Mouse (Mus musculus) CH12F3 (cell line): Measurements from ENCODE around the gene Heph.
"Not testable (repeated sequence)": the region's sequence is repeated elsewhere in the genome, so short reads cannot be mapped to it uniquely, and the experiment has no call there.

ENCODE experiments used
- in situ Hi-C: fragments of 300-500 bp; cut with MboI; formaldehyde crosslinking; loops from 2 replicates; pipeline ENCODE4 v1.14.3; 2020; ENCODE audit warnings: low sequenced_read_pairs

The Heph gene

DNA sequence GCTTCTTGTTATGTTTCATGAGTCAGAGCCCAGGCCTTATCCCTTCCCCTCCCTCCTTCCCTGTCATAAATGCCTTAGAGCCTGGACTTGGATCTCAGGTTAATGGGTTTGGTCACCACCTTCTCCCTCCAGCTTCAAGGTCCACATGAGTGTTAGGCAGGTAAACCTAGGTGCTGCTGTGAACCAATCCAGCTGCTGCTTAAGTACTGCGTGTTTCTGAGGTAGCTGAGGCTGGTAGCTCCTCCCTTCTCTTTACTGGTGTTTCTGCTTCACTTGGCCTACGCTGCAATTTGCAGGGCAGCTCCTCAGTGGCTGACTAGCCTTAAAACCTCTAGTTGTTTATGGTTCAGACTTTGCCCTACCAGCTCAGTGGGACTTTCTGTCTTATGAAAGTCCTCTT lies at the start of gene Heph:
Gene Heph (plus strand): TSS at position 211 of the 400 bp plus-strand sequence.
- in situ Hi-C loops, result no loop called here

DNA sequence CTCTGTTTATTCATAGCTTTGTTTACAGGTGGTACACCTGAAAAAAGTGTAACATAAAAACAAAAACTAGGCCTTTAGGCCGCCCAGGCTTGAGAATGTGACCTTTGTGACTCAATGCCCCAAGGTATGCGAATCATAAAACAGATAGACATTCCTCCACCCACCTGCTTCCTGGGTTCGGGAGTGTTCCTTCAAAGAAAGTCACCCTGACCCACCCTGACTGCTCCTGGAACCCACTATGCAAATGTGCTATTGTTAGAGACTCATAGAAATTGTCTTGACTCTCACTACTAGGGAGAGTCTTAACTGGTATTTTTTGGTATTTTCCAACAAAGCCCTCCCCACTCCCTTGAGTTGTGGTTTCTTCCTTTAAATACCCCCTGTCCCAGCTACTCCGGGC lies 39.8 kb upstream of the Heph start:
- in situ Hi-C loops, result not testable (repeated sequence)

DNA sequence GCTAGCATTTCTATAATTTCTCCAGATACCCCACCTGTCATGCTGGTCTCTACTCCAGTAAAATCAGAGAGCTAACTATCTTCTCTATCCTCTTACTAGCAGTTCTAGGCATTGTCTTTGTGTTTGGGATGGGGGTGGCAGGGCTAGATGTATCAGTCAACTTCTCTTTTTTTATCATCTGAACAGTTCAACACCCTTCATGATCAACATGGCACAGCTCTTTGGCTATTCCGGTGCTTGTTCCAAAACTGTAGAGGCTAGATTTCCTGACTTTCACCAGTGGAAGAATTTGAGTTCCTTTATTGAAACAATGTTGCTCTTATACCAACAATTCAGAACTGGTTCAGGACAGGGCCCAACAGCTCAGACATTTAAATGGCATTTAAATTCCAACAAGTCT lies 38.2 kb upstream of the Heph start:
- in situ Hi-C loops, result no loop called here

DNA sequence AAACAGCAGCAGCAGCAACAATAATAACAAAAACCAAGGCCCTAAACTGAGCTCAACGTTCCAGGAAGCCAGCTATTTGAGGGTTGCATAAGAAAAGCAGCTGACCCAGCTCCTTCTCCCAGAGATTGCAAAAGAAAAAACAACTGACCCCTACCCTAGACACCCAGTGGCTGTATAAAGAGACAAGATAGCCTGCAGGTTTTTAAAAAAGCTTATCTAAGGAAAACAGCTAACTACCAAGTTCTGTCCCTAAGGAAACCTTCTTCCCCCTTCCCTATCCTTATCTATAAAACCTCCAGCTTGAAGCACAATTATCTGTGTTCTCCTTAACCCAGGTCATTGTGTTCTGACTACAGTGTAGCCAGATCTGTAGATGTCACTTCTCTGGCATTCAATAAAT lies 37.4 kb upstream of the Heph start:
- in situ Hi-C loops, result no loop called here

DNA sequence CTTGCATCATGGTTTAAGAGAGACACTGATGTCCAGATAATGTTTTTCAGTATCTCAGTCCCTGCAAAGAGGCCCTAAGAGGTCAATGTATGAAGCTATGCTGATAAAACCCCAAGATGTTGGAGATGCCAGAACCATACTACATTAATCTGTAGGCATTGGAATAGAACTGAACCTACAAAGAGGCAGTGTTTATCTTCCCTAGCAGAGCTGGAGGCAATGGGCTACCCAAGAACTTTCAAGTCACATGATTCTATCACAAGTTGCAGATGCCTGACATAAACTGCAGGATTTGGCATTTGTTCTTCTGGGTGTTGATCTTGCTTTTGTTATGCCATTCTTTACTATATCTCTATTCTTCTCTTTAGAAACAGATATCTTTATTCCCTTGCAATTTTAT lies 35.8 kb upstream of the Heph start:
- in situ Hi-C loops, result no loop called here

DNA sequence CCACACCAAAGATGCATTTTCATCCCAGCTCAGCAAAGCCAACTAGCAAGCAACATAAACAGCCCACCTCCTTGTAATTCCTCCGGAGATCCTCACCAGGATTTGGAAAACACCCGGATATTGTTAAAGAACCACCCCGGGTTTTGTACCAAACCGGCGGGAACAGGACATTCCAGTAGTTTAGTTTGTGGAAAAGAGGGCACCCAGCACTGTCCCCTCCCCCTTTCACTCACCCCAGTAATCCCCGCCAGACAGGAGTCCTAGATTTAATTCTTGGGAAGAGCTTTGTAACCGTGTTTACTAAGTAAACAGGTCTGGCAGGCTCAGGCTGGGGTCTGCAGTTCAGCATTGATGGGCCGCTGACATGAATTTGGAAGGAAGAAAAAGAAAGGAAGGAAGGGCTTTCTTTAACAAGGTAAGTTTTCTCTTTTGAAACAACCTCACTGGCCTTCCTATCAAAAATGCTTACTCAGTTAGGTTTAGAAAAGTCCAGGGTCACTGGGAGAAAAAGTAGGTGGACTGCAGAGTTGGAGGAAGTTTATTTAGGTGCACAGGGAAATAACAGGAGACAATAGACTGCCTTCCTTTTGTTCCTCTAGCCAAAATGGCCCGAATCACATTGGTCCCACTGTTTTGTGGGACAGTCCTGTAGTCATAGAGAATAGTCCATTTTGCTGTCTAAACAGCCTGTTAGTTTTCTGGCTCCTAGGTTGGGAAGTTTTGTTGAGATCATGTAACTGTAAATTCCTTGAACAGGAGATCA lies 1.2 kb downstream of the Heph start, which contains the start of gene Hsf3:
Gene Hsf3 (minus strand): TSS at position 94 of the 763 bp plus-strand sequence.
- in situ Hi-C loops, result no loop called here

DNA sequence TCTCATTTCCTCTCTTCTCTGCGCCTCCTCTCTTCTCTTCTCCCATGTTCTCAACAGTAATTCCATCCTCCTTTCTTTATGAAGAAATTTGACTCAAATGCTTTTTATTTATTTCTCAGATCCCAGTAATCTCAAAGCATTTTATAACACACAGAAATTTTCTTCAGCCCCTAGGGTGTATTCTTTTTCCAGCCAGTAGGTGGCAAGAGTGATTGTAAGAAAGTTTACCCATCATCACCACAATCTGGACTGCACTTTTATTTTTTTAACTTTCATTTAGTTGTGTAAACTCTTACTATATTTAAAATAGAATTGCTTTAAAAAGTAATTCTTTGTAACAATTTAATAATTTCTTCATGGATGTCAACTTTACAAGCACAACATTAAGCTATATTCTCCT lies 46.4 kb downstream of the Heph start:
- in situ Hi-C loops, result no loop called here
